Mouse (Mus musculus) urinary bladder, postnatal 4 days (tissue): ENCODE measurements around the gene Sox4.

Source experiments
- DNase-seq, 2 experiments: peaks; one replicate each; pipeline ENCODE4 v3.0.0; 2021 to 2022; ENCODE audit warnings: low spot score in 2 of 2

Gene Sox4

DNA sequence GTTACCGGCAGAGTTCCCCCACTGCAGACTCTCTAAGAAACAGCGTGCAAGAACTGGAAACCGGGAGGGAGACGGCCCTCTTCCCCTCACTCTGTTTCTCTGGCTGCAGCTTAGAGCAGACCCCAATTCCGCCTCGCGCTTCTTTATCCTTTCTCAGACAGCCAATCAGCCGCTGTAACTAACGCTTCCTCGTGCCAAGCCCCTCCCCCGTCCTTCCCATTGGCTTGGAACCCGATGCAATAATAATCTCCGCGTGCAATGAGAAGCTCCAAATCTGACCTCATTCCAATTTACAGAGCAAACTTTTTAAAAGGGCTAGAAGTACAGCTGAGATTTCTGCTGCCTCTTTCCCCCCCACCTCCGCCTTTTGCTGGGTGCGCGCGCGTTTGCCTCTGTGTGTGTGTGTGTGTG is at the start of gene Sox4:
Gene Sox4, minus strand, starts transcription at position 133 of the 411 bp plus-strand sequence.
- peak; percentile 96 to 97 for DNase-seq

- DNase-seq, result no peak
Observed at GRCm38 (mm10) chr13:28991899-28992664, 38.6 kb upstream of the Sox4 start.

DNA sequence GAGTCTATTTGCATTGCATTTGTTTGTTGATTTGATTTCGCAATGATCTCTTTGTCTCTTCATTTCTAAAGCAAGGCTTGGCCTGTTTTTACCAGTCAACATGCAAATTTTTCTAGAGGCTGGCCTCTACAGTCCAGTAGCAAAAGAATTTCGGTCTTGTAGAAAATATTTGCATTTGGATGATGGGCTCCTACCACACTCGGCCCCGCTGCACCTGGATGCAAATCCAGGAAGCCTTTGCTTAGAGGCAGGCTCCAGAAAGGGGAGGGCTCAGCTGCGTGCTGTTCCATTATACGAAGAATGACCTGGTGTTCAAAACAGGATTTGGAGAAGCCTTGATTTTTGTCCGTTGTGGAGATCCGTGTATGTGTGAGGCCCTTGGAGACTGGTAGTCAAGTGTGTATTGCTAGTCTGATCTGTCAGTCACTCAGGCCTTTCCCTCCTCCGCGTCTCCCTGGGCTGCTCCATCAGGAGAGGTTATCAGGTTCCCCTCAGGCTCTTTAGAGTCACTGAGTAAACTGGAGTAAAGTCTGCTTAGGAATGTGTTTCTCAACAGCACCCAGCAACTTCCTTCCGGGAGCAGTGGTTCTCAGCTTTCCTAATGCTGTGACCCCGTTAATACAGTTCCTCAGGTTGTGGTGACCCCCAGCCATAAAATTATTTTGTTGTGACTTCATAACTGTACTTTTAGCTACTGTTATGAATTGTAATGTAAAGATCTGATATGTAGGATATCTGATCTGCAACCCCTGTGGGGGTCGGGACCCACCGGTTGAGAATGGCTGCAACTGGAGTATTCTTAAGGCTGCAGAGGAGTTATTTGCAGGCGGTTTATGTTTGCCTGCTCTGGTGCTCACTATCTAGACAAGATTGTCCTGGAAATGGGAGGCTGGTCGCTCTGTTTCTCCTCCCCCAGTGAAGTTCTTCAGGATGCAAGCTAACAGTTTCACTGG is 35.5 kb upstream of the Sox4 start:
- DNase-seq, result no peak

DNA sequence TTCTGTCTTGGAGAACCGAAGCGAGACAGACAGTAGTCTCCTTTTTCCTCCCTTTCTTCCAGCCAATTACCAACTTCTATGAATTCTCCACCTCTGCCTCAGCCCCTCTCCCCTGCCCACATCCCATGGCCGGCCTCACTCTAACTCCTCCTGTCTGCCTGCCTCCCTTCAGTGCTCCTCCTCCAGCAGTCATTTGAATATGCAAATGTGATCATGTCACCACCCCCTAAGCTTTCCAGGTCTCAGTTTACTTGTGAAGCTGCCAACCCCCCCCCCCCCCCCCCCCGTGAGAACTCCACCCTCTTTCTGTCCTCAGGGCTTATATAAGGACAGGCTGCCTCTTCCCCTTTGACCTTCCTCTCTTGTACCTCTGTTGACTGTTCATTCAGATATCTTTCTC is 27.2 kb upstream of the Sox4 start:
- no peak for DNase-seq

DNA sequence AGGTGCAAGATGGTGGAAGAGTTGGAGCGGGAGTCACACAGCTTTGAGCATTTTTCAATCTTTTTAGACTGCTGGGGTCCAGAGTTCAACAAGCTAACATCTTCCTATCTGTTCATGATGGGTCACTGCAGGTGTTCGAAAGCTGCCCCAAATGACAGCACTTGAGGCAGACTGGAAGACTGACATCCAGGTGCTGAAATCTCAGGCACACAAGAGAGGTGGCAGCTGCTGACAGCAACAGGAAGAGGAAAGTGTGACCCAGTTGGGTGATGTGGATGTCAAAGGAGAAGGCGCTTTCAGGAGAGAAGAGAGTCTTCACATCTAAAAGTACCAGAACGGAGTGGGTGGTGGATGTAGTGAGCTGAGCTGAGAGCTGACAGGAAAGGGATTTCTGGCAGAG is 21.5 kb upstream of the Sox4 start:
- DNase-seq, result no peak

GRCm38 (mm10) chr13:28974597-28974996 is 21.1 kb upstream of the Sox4 start:
- no peak for DNase-seq

GRCm38 (mm10) chr13:28960916-28961315 is 7.4 kb upstream of the Sox4 start:
- no peak for DNase-seq

GRCm38 (mm10) chr13:28959458-28959978 is 6.0 kb upstream of the Sox4 start:
- DNase-seq, result peak; percentile 79 to 85

DNA sequence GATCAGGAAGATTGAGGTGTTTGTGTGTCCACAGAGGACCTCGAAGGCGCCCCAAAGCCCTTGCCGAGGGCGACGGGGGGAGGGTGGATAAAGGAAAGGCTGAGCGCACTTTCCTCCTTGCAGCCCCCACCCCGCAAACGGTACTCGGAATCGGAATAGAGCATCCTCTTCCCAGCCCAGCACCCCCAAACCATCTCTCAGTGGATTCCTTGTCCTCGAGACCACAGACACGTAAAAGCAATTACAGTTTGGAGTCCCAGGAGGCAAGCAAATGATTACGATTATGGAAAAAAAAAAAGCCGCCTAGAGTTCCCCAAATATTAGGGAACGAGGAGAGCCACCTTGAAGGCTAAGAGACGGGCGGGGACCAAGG is 5.5 kb upstream of the Sox4 start:
- no peak for DNase-seq

DNA sequence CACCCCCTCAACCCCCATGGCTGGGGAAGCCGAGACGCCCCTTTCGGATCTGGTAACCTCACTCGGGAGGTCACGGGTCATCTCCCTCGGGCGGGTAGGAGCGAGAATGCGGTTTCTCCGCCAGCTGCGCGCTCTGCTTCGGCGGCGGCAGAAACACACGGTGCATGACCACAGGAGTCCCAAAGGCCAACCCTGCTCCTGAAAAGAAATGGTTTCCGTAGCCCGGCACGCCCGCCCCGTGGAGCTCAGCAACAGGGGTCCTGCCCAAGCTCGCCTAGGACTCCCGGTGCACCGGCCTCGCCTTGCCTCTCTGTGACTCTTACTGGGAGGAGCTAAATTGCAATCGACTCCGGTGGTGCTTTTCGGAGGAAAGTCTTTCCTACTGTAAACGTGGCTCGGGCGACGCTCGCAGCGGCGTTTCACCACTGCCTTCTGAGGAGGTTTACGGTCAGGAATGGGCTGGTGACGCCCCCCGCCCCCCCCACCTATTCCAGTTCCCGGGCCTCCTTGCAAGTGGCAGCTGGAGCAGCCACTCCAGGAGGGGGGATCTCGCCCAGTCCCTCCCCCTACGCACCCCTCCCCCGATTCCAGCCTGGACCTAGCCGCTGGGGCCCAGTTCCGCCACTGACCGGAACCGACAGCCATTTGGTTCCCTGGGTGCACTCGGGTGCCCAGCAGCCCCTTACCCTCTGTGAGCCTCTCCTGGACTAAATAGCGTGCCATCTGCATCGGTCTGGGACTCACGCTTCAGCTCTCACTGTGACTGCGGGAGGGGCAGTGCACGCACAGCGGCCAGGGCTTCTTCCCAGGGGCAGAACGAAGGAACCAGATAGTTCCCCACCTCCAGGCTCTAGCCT is 4.9 kb upstream of the Sox4 start:
- peak; percentile 79 to 83 for DNase-seq

- DNase-seq, result peak; percentile 92 to 97
Observed at GRCm38 (mm10) chr13:28957765-28958164, 4.3 kb upstream of the Sox4 start.

DNA sequence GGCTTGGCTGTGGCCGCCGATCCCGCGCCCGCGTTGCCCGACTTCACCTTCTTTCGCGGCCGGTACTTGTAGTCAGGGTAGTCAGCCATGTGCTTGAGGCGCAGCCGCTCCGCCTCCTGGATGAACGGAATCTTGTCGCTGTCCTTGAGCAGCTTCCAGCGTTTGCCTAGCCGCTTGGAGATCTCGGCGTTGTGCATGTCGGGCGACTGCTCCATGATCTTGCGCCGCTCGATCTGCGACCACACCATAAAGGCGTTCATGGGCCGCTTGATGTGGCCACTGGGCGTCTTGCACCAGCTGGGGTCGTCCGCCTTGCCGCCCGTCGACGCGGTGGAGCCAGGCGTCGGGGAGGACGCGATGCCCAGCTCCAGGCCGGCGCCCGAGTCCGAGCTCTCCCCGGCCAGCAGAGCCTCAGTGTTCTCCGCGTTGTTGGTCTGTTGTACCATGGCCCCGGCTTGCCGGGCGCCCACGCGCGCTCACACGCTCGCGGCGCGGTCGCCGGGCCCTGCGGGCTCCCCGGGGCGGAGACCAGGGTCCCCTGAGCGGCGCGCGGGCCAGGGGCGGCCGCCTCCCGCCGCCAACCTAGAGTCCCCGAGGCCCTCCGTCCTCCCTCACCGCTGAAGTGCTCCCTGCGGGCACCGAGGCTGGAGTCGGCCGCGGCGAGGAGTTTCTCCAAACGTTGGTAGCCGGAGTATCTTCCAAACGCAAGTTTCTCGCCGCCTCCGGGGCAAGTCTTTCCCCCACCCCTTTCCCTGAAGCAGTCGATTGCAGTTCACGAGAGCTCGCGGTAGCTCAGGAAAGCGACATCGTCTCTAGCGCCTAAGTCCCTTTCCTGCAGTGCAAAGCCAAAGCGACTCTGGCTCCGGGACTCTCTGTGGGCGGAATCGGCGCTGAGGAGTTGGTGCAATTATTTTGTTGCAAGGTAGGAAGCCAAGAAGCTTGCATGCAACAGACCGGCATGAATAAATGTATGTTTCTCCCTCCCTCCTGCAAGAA is 639 bp downstream of the Sox4 start:
- DNase-seq, result peak; percentile 57 to 69

DNA sequence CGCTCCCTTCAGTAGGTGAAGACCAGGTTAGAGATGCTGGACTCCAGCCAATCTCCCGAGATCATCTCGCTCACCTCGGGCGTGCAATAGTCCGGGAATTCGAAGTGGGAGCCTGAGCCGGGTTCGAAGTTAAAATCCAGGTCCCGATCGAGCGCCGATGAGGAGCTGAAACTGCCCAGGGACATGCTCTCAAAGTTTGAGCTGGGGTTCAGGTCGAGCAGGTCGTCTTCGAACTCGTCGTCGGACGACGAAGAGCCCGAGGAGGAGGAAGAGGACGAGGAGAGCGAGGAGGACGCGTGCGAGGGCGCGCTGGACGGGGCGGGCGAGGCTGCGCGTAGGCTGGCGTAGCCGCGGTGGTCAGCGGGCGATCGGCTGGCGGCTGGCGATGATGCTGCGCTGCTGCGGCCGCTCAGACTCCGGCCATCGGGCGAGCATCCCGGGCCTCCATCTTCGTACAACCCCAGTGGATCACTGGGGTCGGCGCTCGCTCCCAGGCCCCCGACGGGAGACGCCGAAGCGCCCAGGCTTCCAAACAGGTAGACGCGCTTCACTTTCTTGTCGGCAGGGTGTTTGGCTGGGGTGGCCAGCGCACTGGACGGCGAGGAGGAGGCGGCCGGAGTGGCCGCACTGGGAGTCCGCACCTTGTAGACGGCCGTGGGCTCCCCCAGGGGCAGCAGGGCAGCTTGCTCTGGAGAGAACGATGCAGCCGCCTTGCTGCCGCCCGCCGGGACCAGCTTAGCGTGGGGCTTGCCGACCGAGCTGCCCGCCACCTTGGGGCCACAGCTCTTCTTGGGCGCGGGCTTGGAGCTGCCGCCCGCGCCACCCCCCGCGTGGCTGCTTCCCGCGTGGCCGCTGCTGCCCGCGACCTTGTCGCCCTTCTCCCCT is 1.6 kb downstream of the Sox4 start:
- peak in 1 of 2 experiments; percentile 37 for DNase-seq

DNA sequence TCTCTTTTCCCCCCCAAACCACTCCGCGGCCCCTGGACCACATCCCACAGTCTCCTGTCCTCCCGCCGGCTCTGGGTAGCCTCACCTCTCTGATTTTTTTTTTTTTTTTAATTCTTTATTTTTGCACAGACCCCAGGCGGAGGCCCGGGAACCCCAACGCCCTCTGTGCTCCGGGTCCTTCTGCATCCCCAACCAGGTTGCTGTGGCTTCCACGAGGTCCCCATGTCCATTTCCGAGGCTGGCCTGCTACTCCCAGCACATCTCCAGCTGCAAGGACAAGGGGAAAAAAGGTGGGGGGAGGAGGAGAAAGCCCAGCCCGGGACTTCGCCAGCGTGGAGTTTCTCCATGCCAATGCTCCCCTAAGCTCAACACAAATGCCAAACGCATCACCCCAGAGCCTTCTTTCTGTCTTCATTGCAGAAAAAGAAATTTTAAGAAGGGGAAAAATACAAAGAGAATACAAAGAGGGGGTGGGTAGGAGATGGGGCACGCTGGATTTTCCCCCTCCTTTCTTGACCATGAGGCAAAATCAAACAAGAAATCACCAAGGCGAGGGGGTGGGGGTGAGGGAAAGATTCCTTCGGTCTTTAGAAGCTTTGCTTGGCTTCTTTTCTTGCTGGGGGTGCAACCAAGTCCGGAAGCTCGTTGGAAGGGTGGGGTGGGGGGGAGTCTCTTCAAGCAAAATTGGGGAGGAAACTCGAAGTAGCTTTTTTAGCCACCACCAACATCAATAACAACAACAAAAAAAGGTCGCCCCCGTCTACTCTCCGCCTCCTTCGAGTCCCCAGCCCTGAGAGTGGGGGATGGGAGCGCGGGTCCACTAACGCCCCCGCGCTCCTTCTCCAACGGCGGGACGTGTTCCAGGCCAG is 2.7 kb downstream of the Sox4 start:
- DNase-seq, result peak in 1 of 2 experiments; percentile 46

DNA sequence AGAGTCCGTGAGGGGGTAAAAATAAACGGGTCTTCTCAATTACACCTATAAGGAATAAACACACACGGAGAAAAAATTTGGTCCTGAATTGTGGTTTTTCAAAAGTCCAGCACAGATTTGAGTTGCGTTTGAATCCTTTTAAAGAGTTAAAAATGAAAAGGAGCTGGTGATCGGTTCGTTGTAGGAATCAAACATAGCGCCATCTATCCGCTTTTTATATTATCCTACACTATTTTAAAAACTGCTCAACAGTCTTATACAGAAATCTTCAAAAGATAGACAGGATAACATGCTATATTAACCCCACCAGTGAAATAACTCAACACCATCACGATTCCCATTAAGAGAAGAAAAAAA is 3.3 kb downstream of the Sox4 start:
- DNase-seq, result no peak

DNA sequence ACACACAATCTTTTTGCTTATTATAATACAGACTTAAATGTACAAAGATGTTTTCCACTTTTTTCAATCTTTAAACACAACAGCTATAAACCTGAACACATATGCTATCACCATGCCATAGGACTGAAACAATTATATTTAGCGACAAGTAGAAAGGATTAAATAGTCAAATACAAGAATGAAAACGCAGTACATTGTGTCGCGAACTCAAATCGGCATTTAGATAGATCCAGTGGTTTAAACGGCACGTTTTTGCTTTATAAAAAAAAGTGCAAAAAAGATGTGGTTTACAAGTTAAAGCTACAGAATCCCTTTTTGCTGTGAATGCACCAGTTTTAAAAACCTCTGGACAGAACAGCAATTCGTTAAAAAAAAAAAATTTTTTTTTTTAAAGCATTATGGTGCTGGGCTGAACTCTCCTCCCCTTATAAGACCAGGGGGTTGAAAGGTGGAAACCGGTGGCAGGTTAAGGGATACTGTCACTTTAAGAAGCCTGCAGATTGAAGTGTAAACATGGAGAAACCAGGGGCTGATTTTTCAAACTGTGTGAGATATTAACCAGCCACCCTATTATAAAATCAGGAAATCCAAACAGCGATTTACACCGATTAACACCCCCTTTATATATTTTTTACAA is 4.1 kb downstream of the Sox4 start:
- no peak for DNase-seq

DNA sequence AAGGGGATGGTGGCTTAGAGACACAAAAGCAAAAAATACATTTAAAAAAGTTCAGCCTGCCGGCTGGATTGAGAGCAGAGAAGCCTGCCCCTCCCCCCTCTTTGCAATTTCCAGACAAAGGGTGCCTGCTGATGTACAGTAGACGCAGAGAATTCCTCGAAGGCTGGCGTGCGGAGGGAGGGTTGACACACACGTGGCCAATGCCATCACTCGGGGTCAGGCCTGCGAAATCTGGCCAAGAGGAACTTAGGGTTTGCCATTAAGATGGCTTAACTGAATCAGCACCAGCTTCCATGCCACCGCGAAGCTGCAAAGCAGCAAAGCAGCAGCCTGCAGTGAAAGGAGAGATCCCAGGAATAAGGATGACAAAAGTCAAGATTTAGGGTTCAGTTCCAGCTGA is 5.0 kb downstream of the Sox4 start:
- no peak for DNase-seq
